Comparison of ENCODE assay signal across 10 mouse cellular contexts in the genomic region with DNA sequence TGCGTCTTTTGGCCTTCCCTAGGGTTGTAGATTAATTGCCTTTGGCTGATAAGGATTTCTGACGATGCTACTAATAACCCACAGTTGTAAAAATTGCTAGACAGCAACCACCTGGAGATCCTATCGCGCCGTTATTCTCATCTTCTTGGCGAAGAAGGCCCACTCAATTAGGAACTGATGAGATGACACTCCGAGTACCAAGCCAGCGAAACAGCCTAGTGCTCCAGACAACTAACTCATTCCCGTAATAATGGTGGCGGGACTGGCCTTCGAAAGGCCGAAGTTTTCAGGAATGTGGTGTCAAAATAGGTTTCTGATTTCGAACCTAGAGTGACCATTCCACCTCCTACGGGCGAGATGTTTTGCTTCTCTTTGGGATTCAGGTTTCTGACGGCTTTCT. TPM values are rescaled to one million over a fixed set of nuclear protein-coding genes. Genes with fewer than 3 reads are reported as not detected.
A peak's percentile ranks its signal among the peaks of the same experiment; 100 is the strongest.
DNase-seq lines count a peak whose midpoint lies in the region; ATAC-seq lines count a peak whose summit lies in the region.
"Had no signal": no experiment of that assay in that cellular context is flagged by ENCODE, and none has a peak within 500 bp of the region (broad histone marks: within the 10 kb centered on the region; RNA-seq: fewer than 3 reads in every experiment).

No protein-coding gene starts in this region.

- no peak for ATAC-seq in heart, embryonic 14.5 days (ENCODE audit: insufficient number of reproducible peaks, insufficient read depth, low FRiP score, low read depth)
- ATAC-seq in hindbrain, embryonic 16.5 days = no peak
- ATAC-seq in midbrain, embryonic 16.5 days = no peak

- peak overlapping the region; percentile 87 for H3K4me2 ChIP-seq in heart, embryonic 14.5 days (ENCODE audit: low read length)
- H3K4me2 ChIP-seq in hindbrain, embryonic 16.5 days (ENCODE audit: low read length) = peak overlapping the region; percentile 87
- H3K4me2 ChIP-seq in midbrain, embryonic 16.5 days (ENCODE audit: low read length) = peak overlapping the region; percentile 81

- no peaks in the 10 kb centered on the region for H3K27me3 ChIP-seq in heart, embryonic 14.5 days (ENCODE audit: control insufficient read depth, insufficient read depth, low read length)
- no peaks in the 10 kb centered on the region for H3K27me3 ChIP-seq in hindbrain, embryonic 16.5 days (replicated peaks; ENCODE audit: control insufficient read depth, insufficient read depth, low read length)
- no peaks in the 10 kb centered on the region for H3K27me3 ChIP-seq in midbrain, embryonic 16.5 days (ENCODE audit: control insufficient read depth, insufficient read depth, low read depth, low read length)
- H3K27me3 ChIP-seq: CH12.LX had no signal

- intact Hi-C loops in gastrocnemius, postnatal 36 days (cut with DNase I) = no loop called here

- no peaks in the 10 kb centered on the region for H3K9me3 ChIP-seq in heart, embryonic 14.5 days (ENCODE audit: control insufficient read depth, low read length)
- no peaks in the 10 kb centered on the region for H3K9me3 ChIP-seq in hindbrain, embryonic 16.5 days (ENCODE audit: control insufficient read depth, low read length)
- no peaks in the 10 kb centered on the region for H3K9me3 ChIP-seq in midbrain, embryonic 16.5 days (replicated peaks; ENCODE audit: control insufficient read depth, low read length, poor library complexity, severe bottlenecking)

- no peak for DNase-seq in heart, postnatal 4 days
- DNase-seq in embryo, embryonic 10.5 days (ENCODE audit: low spot score) = peak; percentile 53
- DNase-seq in urinary bladder, postnatal 25 days (ENCODE audit: low spot score) = no peak
- DNase-seq in right cerebral cortex, postnatal 4 days = no peak
- no peak for DNase-seq in gastrocnemius, postnatal 36 days
- DNase-seq: cerebellum, adult 11-12 months had no signal

- H3K36me3 ChIP-seq in heart, embryonic 14.5 days (ENCODE audit: control insufficient read depth, insufficient read depth, low read length) = no peaks in the 10 kb centered on the region
- H3K36me3 ChIP-seq in hindbrain, embryonic 16.5 days (ENCODE audit: control insufficient read depth, insufficient read depth, low read length) = no peaks in the 10 kb centered on the region
- H3K36me3 ChIP-seq in midbrain, embryonic 16.5 days (ENCODE audit: control insufficient read depth, insufficient read depth, low read length) = no peaks in the 10 kb centered on the region

- no peak overlapping the region for H3K27ac ChIP-seq in heart, embryonic 14.5 days (replicated peaks in 1 of 2; ENCODE audit: control insufficient read depth in 1 of 2, insufficient read depth in 1 of 2, low read depth in 2 of 2, low read length in 2 of 2)
- H3K27ac ChIP-seq in hindbrain, embryonic 16.5 days (ENCODE audit: low read depth, low read length) = peak overlapping the region; percentile 92
- peak overlapping the region; percentile 90 for H3K27ac ChIP-seq in midbrain, embryonic 16.5 days (ENCODE audit: low read length)

- 8% methylated on average over 16 of the region's 16 CpGs for WGBS in heart, embryonic 14.5 days
- WGBS in hindbrain, embryonic 16.5 days = 2% methylated on average over 16 of the region's 16 CpGs
- under 1% methylated on average over 16 of the region's 16 CpGs for WGBS in midbrain, embryonic 16.5 days

- peak overlapping the region; percentile 72 to 90 for H3K4me3 ChIP-seq in heart, embryonic 14.5 days (ENCODE audit: control insufficient read depth in 1 of 2, insufficient read depth in 1 of 2, low read depth in 1 of 2, low read length in 2 of 2)
- peak overlapping the region; percentile 81 for H3K4me3 ChIP-seq in hindbrain, embryonic 16.5 days (ENCODE audit: low read length)
- H3K4me3 ChIP-seq in midbrain, embryonic 16.5 days (ENCODE audit: low read depth, low read length) = peak overlapping the region; percentile 89

- H3K4me1 ChIP-seq in heart, embryonic 14.5 days (ENCODE audit: control insufficient read depth in 2 of 2, insufficient read depth in 2 of 2, low read length in 2 of 2) = peaks cover 13 to 20% of the 10 kb centered on the region in 2 experiments
- peaks cover 25% of the 10 kb centered on the region for H3K4me1 ChIP-seq in hindbrain, embryonic 16.5 days (ENCODE audit: control insufficient read depth, insufficient read depth, low read depth, low read length)
- H3K4me1 ChIP-seq in midbrain, embryonic 16.5 days (ENCODE audit: control insufficient read depth, insufficient read depth, low read length) = peaks cover 39% of the 10 kb centered on the region

- H3K9ac ChIP-seq in heart, embryonic 14.5 days (ENCODE audit: low read length) = peak overlapping the region; percentile 92
- peak overlapping the region; percentile 91 for H3K9ac ChIP-seq in hindbrain, embryonic 16.5 days (ENCODE audit: low read depth, low read length)
- H3K9ac ChIP-seq in midbrain, embryonic 16.5 days (ENCODE audit: low read depth, low read length) = peak overlapping the region; percentile 93

RNA-seq across cellular contexts. Expression of gene Cachd1, which starts 1.6 kb away (rescaled TPM):
- polyA plus RNA-seq in heart, embryonic 14.5 days (2014; fragmentation: Nextera tagmentation; extraction: Ambion mirVana) = 9.2 and 12.3 TPM in 2 replicates
- total RNA-seq in heart, postnatal 4 days (2021) = 10 to 100 TPM in 1 of 2 experiments, 1 to 10 TPM in 1; 9.7 to 12.9 TPM
- polyA plus RNA-seq in hindbrain, embryonic 16.5 days (2015; fragmentation: Nextera tagmentation; extraction: Ambion mirVana) = 10.6 and 17.4 TPM in 2 replicates
- 30.8 and 31.1 TPM in 2 replicates for polyA plus RNA-seq in midbrain, embryonic 16.5 days (2015; fragmentation: Nextera tagmentation; extraction: Ambion mirVana)
- 1 to 10 TPM; 4.4 to 4.5 TPM for total RNA-seq in gastrocnemius, postnatal 36 days (2021)

Comparison
In these comparisons a context has a peak if more than half of its experiments do, and no peak if none do; other contexts are left out.
1. H3K27ac ChIP-seq: peak in hindbrain, embryonic 16.5 days (single experiment) and midbrain, embryonic 16.5 days (single experiment); none in heart, embryonic 14.5 days (0 of 2).
2. Peak in every context shown above with its lines, with median percentiles within 50 percentile points of each other: H3K4me2 ChIP-seq, H3K4me3 ChIP-seq and H3K9ac ChIP-seq.